Comparison of ENCODE assay signal across 8 mouse cellular contexts in genomic region chr19:45161093-45161492, GRCm38 (mm10). TPM values are rescaled to one million over a fixed set of nuclear protein-coding genes. Genes with fewer than 3 reads are reported as not detected.
DNase-seq lines count a peak whose midpoint lies in the region; ATAC-seq and TF ChIP-seq lines count a peak whose summit lies in the region.

No protein-coding gene starts in this region.

- peak; percentile 86 for DNase-seq in hindbrain, embryonic 11.5 days (ENCODE audit: low spot score)
- DNase-seq in Patski (ENCODE audit: low read depth, low spot score) = peak; percentile 33
- DNase-seq in cerebellum, postnatal 25 days = peak; percentile 66 to 76
- DNase-seq in heart, adult 2 months = peak; percentile 62 to 72
- DNase-seq in kidney, postnatal 36 days = peak; percentile 75 to 87
- DNase-seq in lung, postnatal 0 days (ENCODE audit: low spot score) = peak; percentile 79
- peak; percentile 29 to 75 for DNase-seq in spleen, postnatal 10 days (ENCODE audit: low spot score in 2 of 2)

- 2% methylated on average over 12 of the region's 12 CpGs for WGBS in hindbrain, embryonic 11.5 days
- WGBS in hindbrain, embryonic 12.5 days = 1% methylated on average over 12 of the region's 12 CpGs
- WGBS in heart, adult 2 months = 2% methylated on average over 12 of the region's 12 CpGs
- 2% methylated on average over 12 of the region's 12 CpGs for WGBS in lung, postnatal 0 days

- no peak for TF ChIP-seq POLR2A in heart, adult 2 months (IDR thresholded peaks at IDR 0.05; ENCODE audit: insufficient read depth, low read depth, low read length)

- no peaks in the 10 kb centered on the region for H3K36me3 ChIP-seq in hindbrain, embryonic 11.5 days (ENCODE audit: control insufficient read depth, insufficient read depth, low read length)
- no peaks in the 10 kb centered on the region for H3K36me3 ChIP-seq in hindbrain, embryonic 12.5 days
- no peaks in the 10 kb centered on the region for H3K36me3 ChIP-seq in heart, adult 2 months (ENCODE audit: control insufficient read depth, insufficient read depth, low read length)
- no peaks in the 10 kb centered on the region for H3K36me3 ChIP-seq in lung, postnatal 0 days (ENCODE audit: insufficient read depth, low read length)

- CTCF ChIA-PET in Patski (lab: Charles Lee) = interaction anchor here (0.8 to 2.5 kb wide), 19 partner anchors 8 to 128 kb away, joined by 3 to 26 read pairs (median 4); no protein-coding TSS in a partner anchor

- in situ Hi-C loops in Patski (cut with MboI; ENCODE audit: low pct_unique_long_range_greater_than_20kb) = loop anchor here (5.0 kb wide), 1 partner anchor 79 kb away; no protein-coding TSS in a partner anchor

- H3K27me3 ChIP-seq in hindbrain, embryonic 11.5 days (ENCODE audit: control insufficient read depth, insufficient read depth, low read length) = peaks cover 95% of the 10 kb centered on the region
- peaks cover 100% of the 10 kb centered on the region for H3K27me3 ChIP-seq in hindbrain, embryonic 12.5 days
- H3K27me3 ChIP-seq in Patski = peaks cover 81% of the 10 kb centered on the region
- peaks cover 17% of the 10 kb centered on the region for H3K27me3 ChIP-seq in heart, adult 2 months (ENCODE audit: control insufficient read depth, insufficient read depth, low read length)
- peaks cover 85% of the 10 kb centered on the region for H3K27me3 ChIP-seq in lung, postnatal 0 days (replicated peaks; ENCODE audit: insufficient read depth, low read length)

- H3K4me3 ChIP-seq in hindbrain, embryonic 11.5 days (ENCODE audit: low read depth, low read length) = no peak overlapping the region
- H3K4me3 ChIP-seq in hindbrain, embryonic 12.5 days = no peak overlapping the region
- H3K4me3 ChIP-seq in heart, adult 2 months = no peak overlapping the region
- H3K4me3 ChIP-seq in lung, postnatal 0 days (ENCODE audit: low read depth, low read length) = no peak overlapping the region

- TF ChIP-seq EP300 in heart, adult 2 months (IDR thresholded peaks at IDR 0.05; ENCODE audit: insufficient read depth, low read depth, low read length) = 0 out of 2 replicates have a peak, but pooled peaks have one; percentile 26
- no peak for TF ChIP-seq EP300 in lung, postnatal 0 days (IDR thresholded peaks at IDR 0.05)

- no peaks in the 10 kb centered on the region for H3K4me1 ChIP-seq in hindbrain, embryonic 11.5 days (replicated peaks; ENCODE audit: control insufficient read depth, insufficient read depth, low read length)
- no peaks in the 10 kb centered on the region for H3K4me1 ChIP-seq in hindbrain, embryonic 12.5 days
- no peaks in the 10 kb centered on the region for H3K4me1 ChIP-seq in heart, adult 2 months (ENCODE audit: control insufficient read depth, insufficient read depth, low read length)
- no peaks in the 10 kb centered on the region for H3K4me1 ChIP-seq in lung, postnatal 0 days (ENCODE audit: insufficient read depth, low read depth, low read length)

- ATAC-seq in hindbrain, embryonic 11.5 days (ENCODE audit: low FRiP score) = no peak
- ATAC-seq in hindbrain, embryonic 12.5 days (ENCODE audit: low FRiP score) = no peak
- ATAC-seq in Patski = peak; percentile 36
- ATAC-seq in lung, postnatal 0 days = no peak

- intact Hi-C loops in heart, adult 2 months (cut with DNase I) = loop anchor here (1.0 to 2.0 kb wide), 2 partner anchors 44 to 86 kb away; partner anchors contain the start of gene Kazald1

- POLR2A ChIA-PET in Patski (lab: Charles Lee) = interaction anchor here (1.1 kb wide), 1 partner anchor 46 kb away, joined by 4 read pairs; no protein-coding TSS in a partner anchor

- no peak for TF ChIP-seq CTCF in Patski (IDR thresholded peaks at IDR 0.05)
- peak; percentile 90 for TF ChIP-seq CTCF in heart, adult 2 months (IDR thresholded peaks at IDR 0.05)
- TF ChIP-seq CTCF in lung, postnatal 0 days (IDR thresholded peaks at IDR 0.05) = peak; percentile 80

- H3K79me2 ChIP-seq in heart, adult 2 months (replicated peaks; ENCODE audit: control insufficient read depth, insufficient read depth, low read length) = no peaks in the 10 kb centered on the region

- no peaks in the 10 kb centered on the region for H3K9me3 ChIP-seq in hindbrain, embryonic 11.5 days (ENCODE audit: control insufficient read depth, low read length)
- H3K9me3 ChIP-seq in hindbrain, embryonic 12.5 days (replicated peaks) = no peaks in the 10 kb centered on the region
- H3K9me3 ChIP-seq in lung, postnatal 0 days (ENCODE audit: low read length) = no peaks in the 10 kb centered on the region

- no peak overlapping the region for H3K4me2 ChIP-seq in hindbrain, embryonic 11.5 days (replicated peaks; ENCODE audit: low read depth, low read length)
- H3K4me2 ChIP-seq in hindbrain, embryonic 12.5 days (replicated peaks) = no peak overlapping the region
- no peak overlapping the region for H3K4me2 ChIP-seq in lung, postnatal 0 days (replicated peaks; ENCODE audit: low read depth, low read length)

- H3K27ac ChIP-seq in hindbrain, embryonic 11.5 days (ENCODE audit: low read depth, low read length) = no peak overlapping the region
- H3K27ac ChIP-seq in hindbrain, embryonic 12.5 days = no peak overlapping the region
- no peak overlapping the region for H3K27ac ChIP-seq in heart, adult 2 months
- no peak overlapping the region for H3K27ac ChIP-seq in lung, postnatal 0 days (ENCODE audit: low read length)

- H3K9ac ChIP-seq in hindbrain, embryonic 11.5 days (ENCODE audit: low read depth, low read length) = no peak overlapping the region
- no peak overlapping the region for H3K9ac ChIP-seq in hindbrain, embryonic 12.5 days
- H3K9ac ChIP-seq in heart, adult 2 months (ENCODE audit: low read depth, low read length) = no peak overlapping the region
- no peak overlapping the region for H3K9ac ChIP-seq in lung, postnatal 0 days (replicated peaks; ENCODE audit: low read depth)

RNA-seq across cellular contexts. Expression of gene Tlx1, which starts 10.6 kb away (rescaled TPM):
- 2.2 and 4.0 TPM in 2 replicates for polyA plus RNA-seq in hindbrain, embryonic 11.5 days (2014; fragmentation: Nextera tagmentation; extraction: Ambion mirVana)
- polyA plus RNA-seq in hindbrain, embryonic 12.5 days (2016; fragmentation: Nextera tagmentation; extraction: Ambion mirVana) = 6.5 and 12.4 TPM in 2 replicates
- not detected for polyA plus RNA-seq in Patski (2021)
- under 1 TPM; 0.10 to 0.11 TPM for total RNA-seq in heart, adult 2 months (2021)
- polyA plus RNA-seq in heart, adult 2 months (2012; rRNA removed) = 0.09 and 0.20 TPM in 2 replicates
- polyA plus RNA-seq in lung, postnatal 0 days (2015; fragmentation: Nextera tagmentation; extraction: Ambion mirVana) = not detected in 2 replicates

Comparison
In these comparisons a context has a peak if more than half of its experiments do, and no peak if none do; other contexts are left out.
1. DNase-seq: peak in every context shown above with its lines; median percentile 86 in hindbrain, embryonic 11.5 days; 81 in kidney, postnatal 36 days; 79 in lung, postnatal 0 days; 71 in cerebellum, postnatal 25 days; 67 in heart, adult 2 months; 52 in spleen, postnatal 10 days; 33 in Patski.